Mouse (Mus musculus) limb, embryonic 13.5 days (tissue): ENCODE results near the gene Fkbp11. TPM values are rescaled to one million over a fixed set of nuclear protein-coding genes. Genes with fewer than 3 reads are reported as not detected.
"Not testable (repeated sequence)": the region's sequence is repeated elsewhere in the genome, so short reads cannot be mapped to it uniquely, and the experiment has no call there.

Experiments used
- ATAC-seq: fragments of 200-750 bp; cut with Nextera tagmentation; 2 replicates; pipeline ENCODE4 v1.8.0; 2017; ENCODE audit warnings: low read depth, moderate number of reproducible peaks, moderate TSS enrichment; ENCODE audit not compliant: low FRiP score
- H3K27ac ChIP-seq: fragments of 300-500 bp; sonication (generic); 2 replicates; pipeline ENCODE4 v1.5.1; 2015; ENCODE audit warnings: inconsistent platforms, mild to moderate bottlenecking, moderate library complexity
- H3K27me3 ChIP-seq: fragments of 300-500 bp; sonication (generic); 2 replicates; pipeline ENCODE4 v1.6.1; 2015; ENCODE audit warnings: mild to moderate bottlenecking, inconsistent platforms
- H3K36me3 ChIP-seq: fragments of 300-500 bp; sonication (generic); 2 replicates; pipeline ENCODE4 v1.6.1; 2015; ENCODE audit warnings: inconsistent platforms, mild to moderate bottlenecking, moderate library complexity
- H3K4me1 ChIP-seq: fragments of 300-500 bp; sonication (generic); 2 replicates; pipeline ENCODE4 v1.6.1; 2015; ENCODE audit warnings: inconsistent platforms
- H3K4me2 ChIP-seq: fragments of 300-500 bp; sonication (generic); replicated peaks from 2 replicates; pipeline ENCODE4 v1.6.1; 2015; ENCODE audit warnings: inconsistent platforms, mild to moderate bottlenecking, moderate library complexity
- H3K4me3 ChIP-seq: fragments of 300-500 bp; sonication (generic); 2 replicates; pipeline ENCODE4 v1.5.1; 2015; ENCODE audit warnings: moderate library complexity, mild to moderate bottlenecking, inconsistent platforms
- H3K9ac ChIP-seq: fragments of 300-500 bp; sonication (generic); 2 replicates; pipeline ENCODE4 v1.6.1; 2015; ENCODE audit warnings: mild to moderate bottlenecking, inconsistent platforms
- H3K9me3 ChIP-seq: fragments of 300-500 bp; sonication (generic); 2 replicates; pipeline ENCODE4 v1.6.1; 2016; ENCODE audit warnings: inconsistent platforms
- WGBS: fragments of 180-500 bp; shearing (Covaris S2); methylation state at CpG from one replicate; pipeline ENCODE4 v1.1.7; 2015; 5-methylcytosine and 5-hydroxymethylcytosine counted together
- polyA plus RNA-seq: library from polyadenylated mRNA; unstranded; fragments of >200 nt; fragmentation: Nextera tagmentation; extraction: Ambion mirVana; gene quantifications from 2 replicates; pipeline ENCODE4 v1.2.1, GENCODE M21; 2015

The Fkbp11 gene
- polyA plus RNA-seq, 1 experiment from 2014 or later: 51.5 TPM

GRCm38 (mm10) chr15:98762670-98763529 lies 34.9 kb upstream of the Fkbp11 start, which contains the start of gene Arf3:
Gene Arf3 (minus strand): TSS chr15:98763214.
- Histone ChIP-seq H3K9ac (peak within 1 kb of the TSS; percentile 94), H3K4me1 (peaks cover 22% of the 10 kb centered on the region), H3K27ac (peak within 1 kb of the TSS; percentile 75), H3K27me3 (peaks cover 20% of the 10 kb centered on the region; the same call in 1 of the 2 replicates), H3K4me2 (peak within 1 kb of the TSS; percentile 87), H3K9me3 (no peaks in the 10 kb centered on the region), H3K36me3 (peaks cover 29% of the 10 kb centered on the region), H3K4me3 (peak within 1 kb of the TSS; percentile 99)
- WGBS: under 1% methylated on average over 64 of the region's 76 CpGs
- peak; percentile 95 for ATAC-seq

- Histone ChIP-seq H3K27me3 (peaks cover 18% of the 10 kb centered on the region; the same call in 1 of the 2 replicates), H3K36me3 (peaks cover 29% of the 10 kb centered on the region), H3K4me3 (peak overlapping the region; percentile 99), H3K27ac (peak overlapping the region; percentile 75), H3K4me1 (peaks cover 22% of the 10 kb centered on the region), H3K9ac (peak overlapping the region; percentile 94), H3K9me3 (no peaks in the 10 kb centered on the region), H3K4me2 (peak overlapping the region; percentile 87)
- under 1% methylated on average over 24 of the region's 24 CpGs for WGBS
- ATAC-seq: peak; percentile 69
Observed at GRCm38 (mm10) chr15:98762201-98762621, 34.2 kb upstream of the Fkbp11 start.

GRCm38 (mm10) chr15:98754125-98754524 lies 26.1 kb upstream of the Fkbp11 start:
- peaks cover 43% of the 10 kb centered on the region for H3K36me3 ChIP-seq
- no peak overlapping the region for H3K4me2 ChIP-seq
- H3K4me3 ChIP-seq: no peak overlapping the region
- H3K27me3 ChIP-seq: no peaks in the 10 kb centered on the region
- no peaks in the 10 kb centered on the region for H3K4me1 ChIP-seq
- H3K27ac ChIP-seq: no peak overlapping the region
- 86% methylated on average over 2 of the region's 2 CpGs for WGBS
- no peaks in the 10 kb centered on the region for H3K9me3 ChIP-seq
- no peak for ATAC-seq
- no peak overlapping the region for H3K9ac ChIP-seq

GRCm38 (mm10) chr15:98753021-98753423 lies 25.0 kb upstream of the Fkbp11 start:
- no peak overlapping the region for H3K4me3 ChIP-seq
- H3K36me3 ChIP-seq: peaks cover 32% of the 10 kb centered on the region
- no peaks in the 10 kb centered on the region for H3K4me1 ChIP-seq
- no peak overlapping the region for H3K27ac ChIP-seq
- H3K9me3 ChIP-seq: no peaks in the 10 kb centered on the region
- ATAC-seq: no peak
- H3K4me2 ChIP-seq: no peak overlapping the region
- 80% methylated on average over 8 of the region's 8 CpGs for WGBS
- H3K27me3 ChIP-seq: no peaks in the 10 kb centered on the region
- H3K9ac ChIP-seq: no peak overlapping the region

- no peak overlapping the region for H3K4me3 ChIP-seq
- no peak overlapping the region for H3K27ac ChIP-seq
- no peaks in the 10 kb centered on the region for H3K27me3 ChIP-seq
- 96% methylated on average over 2 of the region's 2 CpGs for WGBS
- H3K9ac ChIP-seq: no peak overlapping the region
- H3K36me3 ChIP-seq: peaks cover 11% of the 10 kb centered on the region
- H3K4me2 ChIP-seq: no peak overlapping the region
- H3K4me1 ChIP-seq: no peaks in the 10 kb centered on the region
- no peaks in the 10 kb centered on the region for H3K9me3 ChIP-seq
- no peak for ATAC-seq
Observed at GRCm38 (mm10) chr15:98749093-98749492, 21.1 kb upstream of the Fkbp11 start.

- Histone ChIP-seq H3K4me2 (no peak overlapping the region), H3K4me3 (no peak overlapping the region), H3K9ac (no peak overlapping the region), H3K36me3 (peaks cover 20% of the 10 kb centered on the region), H3K4me1 (no peaks in the 10 kb centered on the region), H3K27ac (no peak overlapping the region), H3K9me3 (no peaks in the 10 kb centered on the region), H3K27me3 (no peaks in the 10 kb centered on the region)
- ATAC-seq: no peak
- 80% methylated on average over 6 of the region's 6 CpGs for WGBS
Observed at GRCm38 (mm10) chr15:98747296-98747695, 19.3 kb upstream of the Fkbp11 start.

GRCm38 (mm10) chr15:98746344-98746965 lies 18.5 kb upstream of the Fkbp11 start:
- WGBS: 84% methylated on average over 10 of the region's 10 CpGs
- H3K4me3 ChIP-seq: no peak overlapping the region
- H3K27ac ChIP-seq: no peak overlapping the region
- no peak overlapping the region for H3K4me2 ChIP-seq
- no peak overlapping the region for H3K9ac ChIP-seq
- no peaks in the 10 kb centered on the region for H3K27me3 ChIP-seq
- H3K4me1 ChIP-seq: no peaks in the 10 kb centered on the region
- no peak for ATAC-seq
- H3K36me3 ChIP-seq: peaks cover 28% of the 10 kb centered on the region
- H3K9me3 ChIP-seq: no peaks in the 10 kb centered on the region

- 92% methylated on average over 3 of the region's 3 CpGs for WGBS
- not testable (repeated sequence) for ATAC-seq, H3K9ac ChIP-seq, H3K4me3 ChIP-seq, H3K27me3 ChIP-seq, H3K4me2 ChIP-seq, H3K4me1 ChIP-seq, H3K9me3 ChIP-seq, H3K27ac ChIP-seq
- peaks cover 46% of the 10 kb centered on the region for H3K36me3 ChIP-seq
Observed at GRCm38 (mm10) chr15:98743863-98744262, 15.9 kb upstream of the Fkbp11 start.

- Histone ChIP-seq H3K9ac (no peak overlapping the region), H3K4me1 (no peaks in the 10 kb centered on the region), H3K9me3 (no peaks in the 10 kb centered on the region), H3K27me3 (no peaks in the 10 kb centered on the region), H3K27ac (no peak overlapping the region), H3K4me3 (no peak overlapping the region), H3K4me2 (no peak overlapping the region), H3K36me3 (peaks cover 54% of the 10 kb centered on the region)
- no peak for ATAC-seq
- WGBS: 80% methylated on average over 8 of the region's 8 CpGs
Observed at GRCm38 (mm10) chr15:98742766-98743428, 14.9 kb upstream of the Fkbp11 start.

- peaks cover 80% of the 10 kb centered on the region for H3K36me3 ChIP-seq
- no peaks in the 10 kb centered on the region for H3K27me3 ChIP-seq
- 85% methylated on average over 8 of the region's 8 CpGs for WGBS
- no peak overlapping the region for H3K9ac ChIP-seq
- H3K4me2 ChIP-seq: no peak overlapping the region
- no peak for ATAC-seq
- no peak overlapping the region for H3K27ac ChIP-seq
- H3K4me1 ChIP-seq: no peaks in the 10 kb centered on the region
- no peaks in the 10 kb centered on the region for H3K9me3 ChIP-seq
- H3K4me3 ChIP-seq: no peak overlapping the region
Observed at GRCm38 (mm10) chr15:98740219-98740618, 12.2 kb upstream of the Fkbp11 start.

- H3K27ac ChIP-seq: no peak overlapping the region
- ATAC-seq: no peak
- 60% methylated on average over 4 of the region's 4 CpGs for WGBS
- 0 out of 2 replicates have a peak, but pooled peaks cover 5% of the 10 kb centered on the region for H3K4me1 ChIP-seq
- no peaks in the 10 kb centered on the region for H3K9me3 ChIP-seq
- no peak overlapping the region for H3K4me2 ChIP-seq
- no peak overlapping the region for H3K9ac ChIP-seq
- H3K4me3 ChIP-seq: no peak overlapping the region
- peaks cover 80% of the 10 kb centered on the region for H3K36me3 ChIP-seq
- H3K27me3 ChIP-seq: no peaks in the 10 kb centered on the region
Observed at GRCm38 (mm10) chr15:98738796-98739195, 10.8 kb upstream of the Fkbp11 start.

GRCm38 (mm10) chr15:98737881-98738280 lies 9.9 kb upstream of the Fkbp11 start:
- no peak for ATAC-seq
- no peaks in the 10 kb centered on the region for H3K27me3 ChIP-seq
- no peak overlapping the region for H3K9ac ChIP-seq
- H3K36me3 ChIP-seq: peaks cover 77% of the 10 kb centered on the region
- no peak overlapping the region for H3K27ac ChIP-seq
- H3K4me2 ChIP-seq: no peak overlapping the region
- H3K4me3 ChIP-seq: no peak overlapping the region
- H3K9me3 ChIP-seq: no peaks in the 10 kb centered on the region
- peaks cover 5% of the 10 kb centered on the region; the same call in 1 of the 2 replicates for H3K4me1 ChIP-seq
